Mouse (Mus musculus) CH12.LX (cell line): ENCODE results near the gene Olfr711.

ENCODE experiments used
- CTCF ChIP-seq, 2 experiments: IDR thresholded peaks in 1 of 2; conservative IDR thresholded peaks in 1 of 2; 2 replicates each; pipeline ENCODE4 v1.5.1; 2011 to 2012; ENCODE audit warnings: low read depth in 2 of 2, low read length in 2 of 2, improper control_type of control experiment in 1 of 2, inconsistent platforms in 1 of 2, mild to moderate bottlenecking in 1 of 2, moderate library complexity in 1 of 2
- EP300 ChIP-seq: IDR thresholded peaks from 2 replicates; pipeline ENCODE4 v1.6.1; 2011; ENCODE audit warnings: low read length, improper control_type of control experiment
- IRF4 ChIP-seq: IDR thresholded peaks from 2 replicates; pipeline ENCODE4 v1.6.1; 2014; ENCODE audit warnings: low read depth, mild to moderate bottlenecking, inconsistent platforms, low read length, improper control_type of control experiment
- KAT2A ChIP-seq: IDR thresholded peaks from 2 replicates; pipeline ENCODE4 v1.6.1; 2012; ENCODE audit warnings: low read length, improper control_type of control experiment, inconsistent platforms; ENCODE audit not compliant: insufficient replicate concordance
- MAX ChIP-seq: IDR thresholded peaks from 2 replicates; pipeline ENCODE4 v1.6.1; 2011; ENCODE audit warnings: low read length, improper control_type of control experiment
- MXI1 ChIP-seq: IDR thresholded peaks from 2 replicates; pipeline ENCODE4 v1.6.1; 2011; ENCODE audit warnings: mild to moderate bottlenecking, low read depth, low read length, improper control_type of control experiment
- NELFE ChIP-seq: IDR thresholded peaks from 2 replicates; pipeline ENCODE4 v1.6.1; 2011; ENCODE audit warnings: low read depth, low read length, improper control_type of control experiment
- POLR2A ChIP-seq: IDR thresholded peaks from 2 replicates; pipeline ENCODE4 v1.6.1; 2011; ENCODE audit warnings: low read depth, mild to moderate bottlenecking, improper control_type of control experiment, low read length
- RAD21 ChIP-seq: IDR thresholded peaks from 2 replicates; pipeline ENCODE4 v1.6.1; 2011; ENCODE audit warnings: low read depth, mild to moderate bottlenecking, low read length, improper control_type of control experiment, moderate library complexity
- UBTF ChIP-seq: IDR thresholded peaks from 2 replicates; pipeline ENCODE4 v1.6.1; 2012; ENCODE audit warnings: low read depth, mild to moderate bottlenecking, inconsistent platforms, low read length, improper control_type of control experiment, moderate library complexity
- ZNF384 ChIP-seq: IDR thresholded peaks from 2 replicates; pipeline ENCODE4 v1.6.1; 2012; ENCODE audit warnings: low read depth, low read length, improper control_type of control experiment, inconsistent platforms

GRCm38 (mm10) chr7:107004169-107004568 lies 28.9 kb upstream of the Olfr711 start:
- no peak for TF ChIP-seq POLR2A
- no peak for TF ChIP-seq CTCF (conservative IDR thresholded peaks at IDR 0.05 in 1 of 2, IDR thresholded peaks at IDR 0.05 in 1 of 2; ENCODE audit: low read depth in 2 of 2, low read length in 2 of 2)
- no peak for TF ChIP-seq NELFE
- TF ChIP-seq MXI1, result no peak
- no peak for TF ChIP-seq RAD21
- TF ChIP-seq EP300, result no peak
- TF ChIP-seq KAT2A, result no peak
- TF ChIP-seq IRF4, result no peak
- no peak for TF ChIP-seq UBTF
- no peak for TF ChIP-seq MAX
- no peak for TF ChIP-seq ZNF384
